Mouse (Mus musculus) testis, adult 2 months (tissue): ENCODE results near the gene Gps1.

Source experiments
- CTCF ChIP-seq: fragments of 200-500 bp; IDR thresholded peaks from 2 replicates; pipeline ENCODE4 v1.5.1; 2012; ENCODE audit warnings: low read depth, mild to moderate bottlenecking, inconsistent platforms, low read length, moderate library complexity; ENCODE audit not compliant: control insufficient read depth, insufficient read depth, insufficient replicate concordance
- POLR2A ChIP-seq: fragments of 200-500 bp; IDR thresholded peaks from 2 replicates; pipeline ENCODE4 v1.6.1; 2012; ENCODE audit warnings: low read depth, mild to moderate bottlenecking, inconsistent platforms, low read length, moderate library complexity; ENCODE audit not compliant: control insufficient read depth

- TF ChIP-seq POLR2A (no peak), CTCF (no peak)
Measured at GRCm38 (mm10) chr11:120792652-120793051, 8.6 kb downstream of the Gps1 start.
